Mouse (Mus musculus): Measurements from ENCODE around the gene Cabp2. TPM values are rescaled to one million over a fixed set of nuclear protein-coding genes. Genes with fewer than 3 reads are reported as not detected.

Cabp2 gene
- total RNA-seq, 2 experiments from 2014 or later = not detected

- ATAC-seq (ENCODE audit: poor library complexity, severe bottlenecking) = no peak
Measured at GRCm38 (mm10) chr19:4100718-4101261, 19.4 kb downstream of the Cabp2 start.

GRCm38 (mm10) chr19:4101466-4101865, 20.1 kb downstream of the Cabp2 start:
- ATAC-seq (ENCODE audit: poor library complexity, severe bottlenecking) = no peak

- no peak for ATAC-seq (ENCODE audit: poor library complexity, severe bottlenecking)
Measured at GRCm38 (mm10) chr19:4102049-4102448, 20.7 kb downstream of the Cabp2 start.

- ATAC-seq (ENCODE audit: poor library complexity, severe bottlenecking) = no peak
Measured at GRCm38 (mm10) chr19:4102626-4103025, 21.2 kb downstream of the Cabp2 start.

- no peak for ATAC-seq (ENCODE audit: poor library complexity, severe bottlenecking)
Measured at GRCm38 (mm10) chr19:4103294-4103693, 21.9 kb downstream of the Cabp2 start.

- no peak for ATAC-seq (ENCODE audit: poor library complexity, severe bottlenecking)
Measured at GRCm38 (mm10) chr19:4103792-4104191, 22.4 kb downstream of the Cabp2 start.

- ATAC-seq (ENCODE audit: poor library complexity, severe bottlenecking) = no peak
Measured at GRCm38 (mm10) chr19:4104675-4105194, 23.4 kb downstream of the Cabp2 start.

- no peak for ATAC-seq (ENCODE audit: poor library complexity, severe bottlenecking)
Measured at GRCm38 (mm10) chr19:4106654-4107053, 25.3 kb downstream of the Cabp2 start.

GRCm38 (mm10) chr19:4108535-4108934, 27.2 kb downstream of the Cabp2 start:
- no peak for ATAC-seq (ENCODE audit: poor library complexity, severe bottlenecking)

GRCm38 (mm10) chr19:4112063-4112960, 30.9 kb downstream of the Cabp2 start:
- ATAC-seq (ENCODE audit: poor library complexity, severe bottlenecking) = peak; percentile 80

- ATAC-seq (ENCODE audit: poor library complexity, severe bottlenecking) = peak; percentile 48
Measured at GRCm38 (mm10) chr19:4113186-4113805, 31.9 kb downstream of the Cabp2 start.

GRCm38 (mm10) chr19:4113806-4114230, 32.4 kb downstream of the Cabp2 start:
- peak; percentile 36 for ATAC-seq (ENCODE audit: poor library complexity, severe bottlenecking)

- no peak for ATAC-seq (ENCODE audit: poor library complexity, severe bottlenecking)
Measured at GRCm38 (mm10) chr19:4114551-4114950, 33.2 kb downstream of the Cabp2 start.

- ATAC-seq (ENCODE audit: poor library complexity, severe bottlenecking) = no peak
Measured at GRCm38 (mm10) chr19:4115144-4115543, 33.8 kb downstream of the Cabp2 start.

GRCm38 (mm10) chr19:4115816-4116215, 34.4 kb downstream of the Cabp2 start:
- no peak for ATAC-seq (ENCODE audit: poor library complexity, severe bottlenecking)

- ATAC-seq (ENCODE audit: poor library complexity, severe bottlenecking) = no peak
Measured at GRCm38 (mm10) chr19:4117006-4117405, 35.6 kb downstream of the Cabp2 start.

GRCm38 (mm10) chr19:4118350-4118749, 37.0 kb downstream of the Cabp2 start:
- no peak for ATAC-seq (ENCODE audit: poor library complexity, severe bottlenecking)

- no peak for ATAC-seq (ENCODE audit: poor library complexity, severe bottlenecking)
Measured at GRCm38 (mm10) chr19:4119716-4120487, 38.5 kb downstream of the Cabp2 start.

GRCm38 (mm10) chr19:4120496-4120895, 39.1 kb downstream of the Cabp2 start:
- ATAC-seq (ENCODE audit: poor library complexity, severe bottlenecking) = no peak

- ATAC-seq (ENCODE audit: poor library complexity, severe bottlenecking) = peak; percentile 74
Measured at GRCm38 (mm10) chr19:4121097-4121805, 39.9 kb downstream of the Cabp2 start.
